Mouse (Mus musculus) mature B cell (primary cell): ENCODE results near the gene Cox16.

ENCODE experiments used
- in situ Hi-C: fragments of 300-500 bp; cut with MboI; formaldehyde crosslinking; loops from 2 replicates; pipeline ENCODE4 v1.14.3; 2019

Cox16 gene

GRCm38 (mm10) chr12:81324991-81325390 lies 159.9 kb downstream of the Cox16 start:
- in situ Hi-C loops, result no loop called here

GRCm38 (mm10) chr12:81324116-81324515 lies 160.8 kb downstream of the Cox16 start:
- in situ Hi-C loops, result no loop called here

- in situ Hi-C loops, result no loop called here
Measured at GRCm38 (mm10) chr12:81321021-81321420, 163.9 kb downstream of the Cox16 start.

- in situ Hi-C loops, result no loop called here
Measured at GRCm38 (mm10) chr12:81317811-81318210, 167.1 kb downstream of the Cox16 start.

GRCm38 (mm10) chr12:81315953-81316352 lies 169.0 kb downstream of the Cox16 start:
- in situ Hi-C loops, result no loop called here
